Mouse (Mus musculus) ZHBTc4 (cell line): ENCODE data around the gene Ppp1r26.

ENCODE experiments used
- DNase-seq: peaks from one replicate; pipeline ENCODE4 v3.0.0-alpha.2; 2011; ENCODE audit warnings: low read depth, low spot score

Gene Ppp1r26

GRCm38 (mm10) chr2:28446515-28447314 is at the start of gene Ppp1r26:
TSS of gene Ppp1r26 (plus strand) at chr2:28446800.
- DNase-seq: peak; percentile 49

DNA sequence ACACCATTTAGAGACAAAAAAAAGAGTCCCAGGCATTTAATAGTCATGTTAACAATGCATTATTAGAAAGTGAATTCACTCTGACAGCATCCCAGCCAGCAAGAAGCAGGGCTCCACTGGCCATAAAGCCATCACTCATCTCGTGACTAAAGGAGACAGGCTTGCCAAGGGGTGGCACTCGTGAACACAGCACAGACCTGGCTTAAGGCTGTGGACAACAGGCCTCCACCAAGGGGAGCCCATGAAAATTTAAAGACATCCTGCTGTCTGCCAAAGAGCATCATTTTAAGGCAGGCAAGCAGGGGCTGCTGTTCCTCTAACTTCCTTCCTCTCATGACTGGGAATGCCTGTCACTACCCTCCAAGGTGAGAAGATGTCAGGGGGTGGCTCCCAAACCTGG is 49.7 kb upstream of the Ppp1r26 start:
- DNase-seq: no peak

GRCm38 (mm10) chr2:28397417-28398119 is 49.0 kb upstream of the Ppp1r26 start:
- no peak for DNase-seq

DNA sequence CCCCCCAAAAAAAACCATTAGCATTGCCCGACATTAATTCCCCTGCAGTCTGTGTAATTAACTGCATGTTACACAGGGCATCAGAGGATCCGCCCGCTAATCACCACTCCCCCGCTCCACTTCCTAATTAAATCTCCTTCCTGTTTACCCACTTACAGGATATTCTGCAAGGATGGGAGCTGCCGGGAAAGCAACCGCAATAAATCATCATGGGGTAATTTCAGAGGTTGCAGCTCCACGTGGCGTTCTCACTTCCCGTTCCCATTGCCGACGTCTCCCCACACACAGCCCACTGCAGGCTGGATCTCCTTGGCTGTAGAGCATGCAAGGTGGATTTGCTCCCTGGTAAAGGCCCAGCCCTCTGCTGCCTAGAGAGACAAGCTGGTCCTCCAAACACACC is 45.0 kb upstream of the Ppp1r26 start:
- no peak for DNase-seq

DNA sequence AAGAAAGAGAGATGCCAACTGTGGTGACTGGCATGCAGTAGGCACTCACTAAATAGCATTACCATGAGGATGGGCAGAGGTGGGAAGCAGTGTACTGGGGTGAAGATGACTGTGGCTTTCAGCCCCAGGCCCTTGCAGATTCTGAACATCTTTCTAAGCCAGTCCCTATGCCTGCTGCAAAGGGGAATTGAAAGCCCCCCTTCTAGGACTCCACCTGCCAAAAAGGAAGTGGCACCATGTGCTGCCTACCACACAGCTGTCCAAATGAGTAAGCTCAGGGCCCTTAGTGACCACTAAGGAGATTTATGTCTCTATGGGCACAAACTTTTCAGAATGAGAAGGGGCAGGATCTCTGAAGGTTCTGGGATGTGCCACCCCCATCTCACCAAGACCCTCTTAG is 44.5 kb upstream of the Ppp1r26 start:
- DNase-seq: no peak

DNA sequence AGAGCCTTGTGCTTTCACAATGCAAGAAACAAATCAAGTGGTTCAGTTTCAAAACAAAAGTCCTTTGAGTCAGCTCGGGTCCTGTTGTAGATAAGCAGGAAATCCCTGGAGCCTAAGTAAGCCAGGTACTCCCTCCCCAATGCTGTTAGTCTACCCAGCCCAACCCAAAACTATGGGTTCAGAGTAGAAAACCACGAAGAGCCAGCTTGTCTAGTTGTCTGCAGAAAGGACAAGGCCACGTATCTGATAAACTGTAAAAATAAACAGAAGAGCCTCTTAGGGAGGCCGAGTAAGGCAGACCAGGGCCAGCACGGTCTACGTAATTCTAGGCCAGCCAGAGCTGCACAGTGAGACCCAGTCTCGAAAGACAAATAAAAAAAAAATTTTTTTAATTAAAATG is 38.8 kb upstream of the Ppp1r26 start:
- DNase-seq: no peak

- DNase-seq: no peak
These were observed 37.5 kb upstream of the Ppp1r26 start for GRCm38 (mm10) chr2:28409144-28409543.

DNA sequence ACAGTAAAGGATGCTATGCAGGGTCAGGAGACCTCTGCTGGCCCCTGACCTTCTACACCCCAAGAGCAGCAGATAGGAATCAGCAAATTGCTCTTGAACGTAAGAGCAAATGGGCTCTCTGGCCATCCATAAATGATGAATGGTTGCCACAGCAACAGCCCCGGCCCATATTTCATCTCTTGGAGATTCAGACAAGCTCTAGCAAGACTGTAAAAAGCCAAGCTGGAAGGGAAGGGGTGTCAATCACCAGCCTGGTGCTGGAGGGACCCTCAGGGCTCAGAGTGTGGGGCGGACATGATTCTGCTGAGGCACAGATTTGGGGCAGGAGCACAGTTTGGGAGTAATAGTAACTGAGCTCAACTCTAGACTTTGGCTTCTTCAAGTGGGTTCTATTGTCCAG is 37.0 kb upstream of the Ppp1r26 start:
- DNase-seq: no peak

DNA sequence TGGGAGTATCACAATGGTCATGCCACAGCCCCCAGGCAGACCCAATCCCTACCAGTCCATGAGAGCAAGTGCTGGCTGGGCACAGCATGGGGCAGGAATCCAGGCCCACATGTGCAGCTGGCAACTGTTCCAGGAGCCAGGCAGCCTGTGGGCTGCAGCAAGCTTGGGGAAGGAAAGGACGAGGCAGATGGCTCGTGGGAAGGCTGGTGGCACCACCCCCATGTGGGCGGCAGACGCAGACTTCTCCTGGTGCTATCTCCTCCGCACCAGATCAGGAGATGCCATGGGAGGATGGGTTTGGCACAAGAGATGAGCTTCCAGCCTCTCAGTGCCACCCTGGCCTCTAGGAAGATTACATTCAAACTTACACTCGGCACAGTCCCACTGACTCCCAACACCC is 33.7 kb upstream of the Ppp1r26 start:
- no peak for DNase-seq

DNA sequence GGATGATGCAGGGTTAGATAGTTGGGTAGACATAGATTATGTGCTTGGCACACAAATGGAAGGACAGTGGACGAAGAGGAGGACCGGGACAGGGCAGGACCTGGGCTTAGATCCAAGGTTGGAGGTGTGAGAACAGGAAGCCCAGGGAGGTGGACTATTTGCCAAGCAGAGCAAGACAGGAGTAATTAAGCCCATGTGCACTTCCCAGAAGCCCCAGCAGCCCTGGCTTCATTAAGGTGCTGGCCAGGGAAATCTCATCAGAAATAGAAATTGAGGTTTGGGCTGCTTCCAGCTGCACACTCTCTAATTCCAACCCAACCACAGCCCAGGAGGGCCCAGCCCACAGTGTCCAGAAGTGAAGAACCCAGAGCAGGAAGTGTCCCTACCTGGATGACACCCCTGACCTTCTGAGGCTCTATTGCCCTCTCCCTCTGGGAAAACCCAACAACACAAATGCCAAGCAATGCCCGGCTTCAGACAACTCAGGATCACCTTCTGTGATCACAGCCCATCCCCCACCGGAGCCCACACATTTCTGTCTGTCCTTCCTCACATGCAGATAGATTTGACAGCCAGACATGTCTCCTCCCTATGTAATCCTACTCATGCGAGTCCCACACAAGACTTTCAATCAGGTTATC is 32.4 kb upstream of the Ppp1r26 start:
- no peak for DNase-seq

DNA sequence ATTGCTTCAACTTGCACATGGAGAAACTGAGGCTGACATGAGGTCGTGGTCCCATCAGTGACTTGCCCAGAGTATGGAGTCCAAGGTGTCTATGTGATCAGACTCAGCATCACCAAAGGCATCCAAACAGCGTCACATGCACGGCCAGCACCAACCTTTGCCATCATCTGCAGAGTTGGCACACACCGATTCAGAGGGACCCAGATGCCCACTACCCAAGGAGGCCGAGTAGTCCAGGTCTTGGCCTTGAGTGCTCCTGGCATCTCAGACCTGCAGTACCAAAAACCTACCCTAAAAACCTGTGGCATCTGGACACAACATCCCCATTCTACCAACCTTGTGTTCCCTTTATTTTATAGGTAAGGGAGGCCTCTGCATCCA is 31.9 kb upstream of the Ppp1r26 start:
- DNase-seq: no peak

DNA sequence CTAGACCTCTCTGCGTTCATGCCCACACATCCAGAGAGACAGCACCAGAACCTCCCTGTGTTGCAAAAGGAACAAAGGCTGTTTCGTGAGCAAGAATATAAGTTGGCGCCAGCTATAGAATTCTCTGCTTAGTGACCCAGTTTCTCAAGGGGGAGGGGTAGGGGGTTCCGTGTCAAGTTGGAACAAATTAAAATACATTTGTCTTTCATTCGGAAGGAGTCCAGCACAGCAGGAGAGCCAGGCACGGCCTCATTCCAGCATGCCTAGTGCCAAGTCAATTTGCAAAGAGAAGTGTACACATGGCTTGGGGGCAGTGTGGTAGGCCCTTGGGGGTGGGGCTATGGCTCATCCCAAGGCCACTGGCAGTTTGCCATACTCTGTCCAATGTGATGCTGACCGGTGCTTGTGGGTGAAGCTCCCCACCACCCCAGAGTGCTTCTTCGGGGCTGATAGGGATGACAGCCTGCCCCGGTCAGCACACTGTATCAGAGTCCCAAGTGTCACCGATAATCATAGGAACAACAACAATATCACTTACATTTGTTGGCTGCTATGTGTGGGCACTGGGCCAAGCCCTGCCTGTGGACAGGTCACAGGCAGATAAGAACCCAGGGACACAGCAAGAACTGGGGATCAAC is 31.1 kb upstream of the Ppp1r26 start:
- DNase-seq: no peak

DNA sequence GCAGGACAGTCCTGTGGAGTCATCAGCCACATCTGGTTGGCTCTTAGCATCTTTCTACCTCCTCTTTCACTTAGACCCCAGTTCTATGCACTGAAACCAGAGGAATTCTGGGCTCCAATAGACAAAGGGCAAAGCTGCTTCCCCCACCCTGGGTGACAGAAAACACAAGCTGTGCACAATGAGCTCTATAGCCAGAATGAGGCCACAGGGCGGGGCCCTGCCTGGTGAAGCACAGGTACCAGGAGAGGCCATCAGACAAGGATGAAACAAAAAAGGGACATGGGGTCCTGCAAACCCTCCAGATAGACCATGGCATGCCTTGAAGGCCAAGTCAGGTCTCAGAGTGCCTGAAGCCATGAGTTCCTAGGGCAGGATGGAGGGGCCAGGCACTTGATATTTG is 30.1 kb upstream of the Ppp1r26 start:
- DNase-seq: no peak

DNA sequence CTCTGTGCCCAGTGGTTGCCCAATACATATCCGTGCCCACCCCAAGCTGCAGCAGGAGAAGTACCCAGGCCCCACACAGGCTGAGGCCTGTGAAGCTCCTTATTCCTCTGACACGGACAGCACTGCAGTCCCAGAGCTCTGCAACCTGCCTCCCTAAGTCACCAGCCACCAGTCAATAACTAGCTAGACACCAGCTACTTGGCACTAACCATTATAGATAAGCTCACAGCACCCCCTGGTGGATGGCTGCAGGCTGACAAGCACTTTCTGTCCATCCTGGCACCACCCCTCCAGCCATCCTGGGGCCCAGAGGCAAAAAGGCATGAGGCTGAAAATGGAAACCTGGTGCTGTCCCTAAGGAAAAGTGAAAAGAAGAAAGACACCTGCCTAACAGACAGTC is 28.6 kb upstream of the Ppp1r26 start:
- peak; percentile 90 for DNase-seq

DNA sequence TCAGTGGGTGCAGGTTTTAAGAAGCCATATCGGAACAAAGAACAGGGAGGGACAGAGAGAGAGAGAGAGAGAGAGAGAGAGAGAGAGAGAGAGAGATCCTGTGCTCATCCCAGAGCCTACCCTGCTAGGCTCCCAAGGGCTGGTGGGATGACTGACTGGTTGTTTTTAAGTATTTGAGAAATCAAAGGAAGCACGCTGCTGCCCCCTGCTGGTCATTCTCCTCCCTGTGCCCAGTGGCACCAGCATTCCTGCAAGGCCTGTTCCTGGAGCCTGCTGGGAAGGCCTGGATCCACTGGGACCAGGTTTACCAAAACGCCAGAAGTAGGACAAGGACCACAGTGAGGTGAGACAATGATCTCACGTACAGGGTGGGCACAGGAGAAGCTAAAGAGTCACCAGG is 26.7 kb upstream of the Ppp1r26 start:
- DNase-seq: peak; percentile 93

DNA sequence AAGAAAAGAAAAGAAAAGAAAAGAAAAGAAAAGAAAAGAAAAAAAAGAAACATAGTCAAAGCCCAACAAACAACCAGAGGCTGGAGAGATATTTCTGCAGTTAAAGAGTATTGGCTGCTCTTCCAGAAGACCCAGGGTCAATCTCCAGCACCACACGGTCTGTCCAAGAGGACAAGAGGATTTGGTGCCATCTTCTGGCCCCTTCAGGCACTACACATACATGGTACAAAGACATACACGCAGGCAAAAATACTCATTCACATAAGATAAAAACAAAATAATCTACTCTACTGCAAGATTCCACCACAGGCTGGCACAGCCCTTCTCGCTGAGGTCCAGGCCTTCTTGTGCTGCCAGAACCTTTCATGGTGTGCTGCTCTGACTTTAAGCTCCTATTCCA is 23.4 kb upstream of the Ppp1r26 start:
- peak; percentile 88 for DNase-seq

DNA sequence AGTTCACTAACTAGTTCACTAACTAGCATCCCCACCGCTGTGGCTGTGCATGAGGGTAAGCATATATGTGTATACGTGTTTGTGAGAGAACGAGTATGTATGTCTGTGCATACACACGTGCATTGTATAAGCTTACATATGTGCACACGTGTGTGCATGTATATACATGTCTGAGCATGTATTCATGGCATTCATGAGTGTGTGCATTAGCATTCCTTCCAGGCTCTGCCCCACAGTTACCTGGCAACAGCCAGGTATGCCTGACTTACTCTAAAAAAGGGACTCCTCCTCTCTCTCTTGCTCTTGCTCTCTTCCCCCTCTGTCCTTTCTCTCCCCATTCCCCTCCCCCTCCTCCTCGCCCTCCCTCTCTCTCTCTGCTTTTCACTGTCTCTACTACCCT is 19.4 kb upstream of the Ppp1r26 start:
- DNase-seq: no peak

GRCm38 (mm10) chr2:28430846-28431245 is 15.8 kb upstream of the Ppp1r26 start:
- peak; percentile 34 for DNase-seq

- DNase-seq: peak; percentile 86
These were observed 13.8 kb upstream of the Ppp1r26 start for GRCm38 (mm10) chr2:28432811-28433210.

GRCm38 (mm10) chr2:28433512-28433911 is 13.1 kb upstream of the Ppp1r26 start:
- no peak for DNase-seq

DNA sequence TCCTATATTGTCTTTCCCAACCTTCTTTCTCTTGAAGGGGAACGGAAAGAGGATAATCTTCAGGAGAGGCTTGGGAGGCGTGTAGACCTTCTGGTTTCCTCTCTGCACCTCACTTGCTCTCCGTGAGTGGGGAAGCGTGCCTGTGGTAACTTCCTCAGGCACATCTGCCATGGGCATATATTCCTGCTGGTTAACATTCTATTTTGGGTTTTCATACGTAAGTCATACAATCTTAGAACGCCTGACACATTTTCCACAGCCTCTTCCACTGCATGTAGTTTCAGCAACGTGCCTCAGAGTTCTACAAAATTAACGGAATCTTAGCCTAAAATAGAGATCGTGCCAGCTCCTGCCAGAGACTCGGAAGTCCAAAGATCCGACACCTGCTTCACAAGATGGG is 11.2 kb upstream of the Ppp1r26 start:
- DNase-seq: no peak

GRCm38 (mm10) chr2:28440842-28441241 is 5.8 kb upstream of the Ppp1r26 start:
- DNase-seq: peak; percentile 42
